Mouse (Mus musculus): Measurements from ENCODE around the gene Nrarp. TPM values are rescaled to one million over a fixed set of nuclear protein-coding genes. Genes with fewer than 3 reads are reported as not detected.

Gene Nrarp
- 10 to 100 TPM; 43.0 to 50.3 TPM for total RNA-seq (2021)
- long read RNA-seq, transcript Nrarp-201 (1 exons, 2,582 nt) = major isoform, 94 of 94 reads
- long read RNA-seq, partial matches to known transcripts = 0 of 94 reads
- long read RNA-seq, other reads (novel, unspliced or antisense) = 0 of 94 reads

GRCm38 (mm10) chr2:25180478-25180903 lies at the start of gene Nrarp:
Gene Nrarp (plus strand): TSS chr2:25180758.
- DNase-seq (ENCODE audit: low spot score in 2 of 2) = peak; percentile 97 to 98

- no peak for DNase-seq (ENCODE audit: low spot score in 2 of 2)
Measured at GRCm38 (mm10) chr2:25131601-25132000, 49.0 kb upstream of the Nrarp start.

- no peak for DNase-seq (ENCODE audit: low spot score in 2 of 2)
Measured at GRCm38 (mm10) chr2:25137832-25138231, 42.7 kb upstream of the Nrarp start.

- no peak for DNase-seq (ENCODE audit: low spot score in 2 of 2)
Measured at GRCm38 (mm10) chr2:25141185-25141584, 39.4 kb upstream of the Nrarp start.

- DNase-seq (ENCODE audit: low spot score in 2 of 2) = no peak
Measured at GRCm38 (mm10) chr2:25141921-25142320, 38.6 kb upstream of the Nrarp start.

- no peak for DNase-seq (ENCODE audit: low spot score in 2 of 2)
Measured at GRCm38 (mm10) chr2:25145346-25145745, 35.2 kb upstream of the Nrarp start.

- no peak for DNase-seq (ENCODE audit: low spot score in 2 of 2)
Measured at GRCm38 (mm10) chr2:25147398-25147797, 33.2 kb upstream of the Nrarp start.

GRCm38 (mm10) chr2:25147892-25148291 lies 32.7 kb upstream of the Nrarp start:
- no peak for DNase-seq (ENCODE audit: low spot score in 2 of 2)

GRCm38 (mm10) chr2:25149643-25150042 lies 30.9 kb upstream of the Nrarp start:
- no peak for DNase-seq (ENCODE audit: low spot score in 2 of 2)

- no peak for DNase-seq (ENCODE audit: low spot score in 2 of 2)
Measured at GRCm38 (mm10) chr2:25151280-25151956, 29.1 kb upstream of the Nrarp start.

GRCm38 (mm10) chr2:25156177-25156576 lies 24.4 kb upstream of the Nrarp start:
- DNase-seq (ENCODE audit: low spot score in 2 of 2) = no peak

GRCm38 (mm10) chr2:25156990-25157389 lies 23.6 kb upstream of the Nrarp start:
- DNase-seq (ENCODE audit: low spot score in 2 of 2) = no peak

GRCm38 (mm10) chr2:25157655-25158054 lies 22.9 kb upstream of the Nrarp start:
- DNase-seq (ENCODE audit: low spot score in 2 of 2) = no peak

GRCm38 (mm10) chr2:25167481-25167880 lies 13.1 kb upstream of the Nrarp start:
- DNase-seq (ENCODE audit: low spot score in 2 of 2) = no peak

- DNase-seq (ENCODE audit: low spot score in 2 of 2) = peak; percentile 50 to 75
Measured at GRCm38 (mm10) chr2:25167919-25168664, 12.5 kb upstream of the Nrarp start.

GRCm38 (mm10) chr2:25168665-25168978 lies 11.9 kb upstream of the Nrarp start:
- no peak for DNase-seq (ENCODE audit: low spot score in 2 of 2)

- no peak for DNase-seq (ENCODE audit: low spot score in 2 of 2)
Measured at GRCm38 (mm10) chr2:25169778-25170177, 10.8 kb upstream of the Nrarp start.

GRCm38 (mm10) chr2:25170326-25171100 lies 10.0 kb upstream of the Nrarp start:
- DNase-seq (ENCODE audit: low spot score in 2 of 2) = peak in 1 of 2 experiments; percentile 5

- DNase-seq (ENCODE audit: low spot score in 2 of 2) = peak in 1 of 2 experiments; percentile 5
Measured at GRCm38 (mm10) chr2:25171101-25171768, 9.3 kb upstream of the Nrarp start.

GRCm38 (mm10) chr2:25171769-25172153 lies 8.8 kb upstream of the Nrarp start:
- DNase-seq (ENCODE audit: low spot score in 2 of 2) = peak; percentile 31 to 44

GRCm38 (mm10) chr2:25172629-25173028 lies 7.9 kb upstream of the Nrarp start:
- peak in 1 of 2 experiments; percentile 9 for DNase-seq (ENCODE audit: low spot score in 2 of 2)

Data from layer of hippocampus, postnatal 10 days (tissue).